Mouse (Mus musculus): ENCODE data around the gene Slc22a6.

Gene Slc22a6

GRCm38 (mm10) chr19:8617904-8618303, at the start of gene Slc22a6:
Slc22a6 (plus strand) TSS chr19:8618039.
- DNase-seq (ENCODE audit: low spot score), result no peak

- peak; percentile 43 for DNase-seq (ENCODE audit: low spot score)
Observed at GRCm38 (mm10) chr19:8569453-8569863, 48.4 kb upstream of the Slc22a6 start.

GRCm38 (mm10) chr19:8570341-8571040, 47.3 kb upstream of the Slc22a6 start:
- DNase-seq (ENCODE audit: low spot score), result peak; percentile 31

- DNase-seq (ENCODE audit: low spot score), result no peak
Observed at GRCm38 (mm10) chr19:8571746-8572145, 46.1 kb upstream of the Slc22a6 start.

GRCm38 (mm10) chr19:8572485-8572884, 45.4 kb upstream of the Slc22a6 start:
- no peak for DNase-seq (ENCODE audit: low spot score)

GRCm38 (mm10) chr19:8577432-8577831, 40.4 kb upstream of the Slc22a6 start:
- no peak for DNase-seq (ENCODE audit: low spot score)

- DNase-seq (ENCODE audit: low spot score), result peak; percentile 56
Observed at GRCm38 (mm10) chr19:8578293-8578969, 39.4 kb upstream of the Slc22a6 start.

GRCm38 (mm10) chr19:8578970-8579342, 38.9 kb upstream of the Slc22a6 start:
- no peak for DNase-seq (ENCODE audit: low spot score)

GRCm38 (mm10) chr19:8585298-8585697, 32.5 kb upstream of the Slc22a6 start:
- DNase-seq (ENCODE audit: low spot score), result no peak

- DNase-seq (ENCODE audit: low spot score), result no peak
Observed at GRCm38 (mm10) chr19:8585899-8586298, 31.9 kb upstream of the Slc22a6 start.

- DNase-seq (ENCODE audit: low spot score), result no peak
Observed at GRCm38 (mm10) chr19:8586350-8586749, 31.5 kb upstream of the Slc22a6 start.

GRCm38 (mm10) chr19:8587315-8587714, 30.5 kb upstream of the Slc22a6 start:
- no peak for DNase-seq (ENCODE audit: low spot score)

- no peak for DNase-seq (ENCODE audit: low spot score)
Observed at GRCm38 (mm10) chr19:8590954-8591353, 26.9 kb upstream of the Slc22a6 start, which contains the start of gene Slc22a8. Slc22a8 (plus strand) TSS chr19:8591254.

GRCm38 (mm10) chr19:8592155-8592554, 25.7 kb upstream of the Slc22a6 start:
- no peak for DNase-seq (ENCODE audit: low spot score)

- peak; percentile 67 for DNase-seq (ENCODE audit: low spot score)
Observed at GRCm38 (mm10) chr19:8592873-8593408, 24.9 kb upstream of the Slc22a6 start.

GRCm38 (mm10) chr19:8593833-8594232, 24.0 kb upstream of the Slc22a6 start:
- DNase-seq (ENCODE audit: low spot score), result no peak

- DNase-seq (ENCODE audit: low spot score), result peak; percentile 84
Observed at GRCm38 (mm10) chr19:8594518-8594917, 23.3 kb upstream of the Slc22a6 start.

- no peak for DNase-seq (ENCODE audit: low spot score)
Observed at GRCm38 (mm10) chr19:8597269-8597668, 20.6 kb upstream of the Slc22a6 start.

GRCm38 (mm10) chr19:8599229-8599628, 18.6 kb upstream of the Slc22a6 start:
- DNase-seq (ENCODE audit: low spot score), result peak; percentile 65

- no peak for DNase-seq (ENCODE audit: low spot score)
Observed at GRCm38 (mm10) chr19:8601922-8602321, 15.9 kb upstream of the Slc22a6 start.

GRCm38 (mm10) chr19:8602914-8603313, 14.9 kb upstream of the Slc22a6 start:
- peak; percentile 43 for DNase-seq (ENCODE audit: low spot score)

GRCm38 (mm10) chr19:8604536-8605240, 13.2 kb upstream of the Slc22a6 start:
- peak; percentile 68 for DNase-seq (ENCODE audit: low spot score)

- no peak for DNase-seq (ENCODE audit: low spot score)
Observed at GRCm38 (mm10) chr19:8605241-8605558, 12.6 kb upstream of the Slc22a6 start.

Measured in yolk sac, embryonic 10.5 days (tissue).